ENCODE assay signal across 8 mouse cellular contexts in genomic region chr13:43171020-43171710, GRCm38 (mm10). TPM values are rescaled to one million over a fixed set of nuclear protein-coding genes. Genes with fewer than 3 reads are reported as not detected.
DNase-seq lines count a peak whose midpoint lies in the region; ATAC-seq lines count a peak whose summit lies in the region.

Gene Tbc1d7, minus strand, starts transcription at chr13:43171501.

- peak within 1 kb of the TSS; percentile 89 for H3K9ac ChIP-seq in lung, embryonic 16.5 days (ENCODE audit: low read length)

- no peaks in the 10 kb centered on the region for H3K27me3 ChIP-seq in lung, embryonic 16.5 days (ENCODE audit: control insufficient read depth, insufficient read depth, low read depth, low read length)

- under 1% methylated on average over 48 of the region's 48 CpGs for WGBS in lung, embryonic 16.5 days

- H3K27ac ChIP-seq in lung, embryonic 16.5 days (ENCODE audit: low read length): peak within 1 kb of the TSS; percentile 60

- H3K4me2 ChIP-seq in lung, embryonic 16.5 days (ENCODE audit: low read depth, low read length): peak within 1 kb of the TSS; percentile 68

- no peaks in the 10 kb centered on the region for H3K9me3 ChIP-seq in lung, embryonic 16.5 days (ENCODE audit: control insufficient read depth, low read length)

- H3K4me3 ChIP-seq in lung, embryonic 16.5 days (ENCODE audit: low read length): peak within 1 kb of the TSS; percentile 75

- peak; percentile 80 for DNase-seq in MEL-GATA-1-ER (ENCODE audit: extremely low read depth, low read depth)
- DNase-seq in cerebellum, adult 8-10 months: peak; percentile 99
- DNase-seq in forelimb bud, embryonic 11.5 days (ENCODE audit: low read depth, low spot score): peak; percentile 95
- DNase-seq in layer of hippocampus, adult 9-10 months (ENCODE audit: low spot score): peak; percentile 83
- DNase-seq in ovary, postnatal 10 days (ENCODE audit: low spot score): peak; percentile 99
- peak; percentile 99 to 100 for DNase-seq in thymus, postnatal 10 days (ENCODE audit: low spot score in 2 of 2)

- no peaks in the 10 kb centered on the region for H3K36me3 ChIP-seq in lung, embryonic 16.5 days (ENCODE audit: control insufficient read depth, insufficient read depth, low read length)

- H3K4me1 ChIP-seq in lung, embryonic 16.5 days (replicated peaks; ENCODE audit: control insufficient read depth, insufficient read depth, low read length): peaks cover 3% of the 10 kb centered on the region; the same call in 1 of the 2 replicates

- peak; percentile 83 to 95 for ATAC-seq in hematopoietic stem cell, adult 5-6 weeks (replicated peaks in 1 of 2; ENCODE audit: insufficient read depth in 1 of 2, low FRiP score in 2 of 2, low TSS enrichment in 1 of 2, low read depth in 1 of 2, poor library complexity in 2 of 2, severe bottlenecking in 2 of 2)
- ATAC-seq in lung, embryonic 16.5 days (ENCODE audit: low read depth): peak; percentile 96

RNA-seq across cellular contexts. Expression of gene Tbc1d7, which starts in this region (rescaled TPM):
- 3.9 and 9.0 TPM in 2 replicates for total RNA-seq in hematopoietic stem cell, adult 5-6 weeks (2017)
- 44.4 and 47.3 TPM in 2 replicates for polyA plus RNA-seq in lung, embryonic 16.5 days (2015; fragmentation: Nextera tagmentation; extraction: Ambion mirVana)

Comparison
In these comparisons a context has a peak if more than half of its experiments do, and no peak if none do; other contexts are left out.
1. Peak in every context shown above with its lines: DNase-seq, ATAC-seq, H3K4me3 ChIP-seq and H3K27ac ChIP-seq.